Mouse (Mus musculus) liver, embryonic 14.5 days (tissue): ENCODE results near the gene Ccdc149. TPM values are rescaled to one million over a fixed set of nuclear protein-coding genes. Genes with fewer than 3 reads are reported as not detected.

ENCODE experiments used
- ATAC-seq: fragments of 200-750 bp; cut with Nextera tagmentation; 2 replicates; pipeline ENCODE4 v1.8.0; 2017; ENCODE audit warnings: moderate number of reproducible peaks, mild to moderate bottlenecking, moderate library complexity; ENCODE audit not compliant: insufficient read depth
- DNase-seq, 3 experiments: peaks; one replicate each; pipeline ENCODE4 v3.0.0-alpha.2; 2012 to 2013; ENCODE audit warnings: low read depth in 3 of 3, low spot score in 3 of 3
- H3K27ac ChIP-seq: fragments of 300-500 bp; sonication (generic); 2 replicates; pipeline ENCODE4 v1.5.1; 2014; ENCODE audit warnings: moderate library complexity, mild to moderate bottlenecking, control low read depth, inconsistent platforms
- H3K27me3 ChIP-seq: fragments of 300-500 bp; sonication (generic); 2 replicates; pipeline ENCODE4 v1.6.1; 2014; ENCODE audit warnings: mild to moderate bottlenecking, low read length, moderate library complexity; ENCODE audit not compliant: control insufficient read depth, insufficient read depth
- H3K36me3 ChIP-seq: fragments of 300-500 bp; sonication (generic); replicated peaks from 2 replicates; pipeline ENCODE4 v1.6.1; 2014; ENCODE audit warnings: low read depth; ENCODE audit not compliant: control insufficient read depth, insufficient read depth
- H3K4me1 ChIP-seq, 2 experiments: fragments of 200-500 bp in 1 of 2; fragments of 300-500 bp in 1 of 2; sonication (generic) in 1 of 2; replicated peaks; 2 replicates each; pipeline ENCODE4 v1.6.1; 2012 to 2014; ENCODE audit warnings: antibody characterized with exemption in 1 of 2, inconsistent platforms in 1 of 2, low read length in 1 of 2; ENCODE audit not compliant: control insufficient read depth in 2 of 2, insufficient read depth in 2 of 2
- H3K4me2 ChIP-seq: fragments of 300-500 bp; sonication (generic); 2 replicates; pipeline ENCODE4 v1.6.1; 2014; ENCODE audit warnings: low read depth, mild to moderate bottlenecking, control low read depth, moderate library complexity
- H3K4me3 ChIP-seq, 2 experiments: fragments of 200-500 bp in 1 of 2; fragments of 300-500 bp in 1 of 2; sonication (generic) in 1 of 2; 2 replicates each; pipeline ENCODE4 v1.5.1; 2012 to 2014; ENCODE audit warnings: low read depth in 2 of 2, low read length in 2 of 2, mild to moderate bottlenecking in 2 of 2, control low read depth in 1 of 2, inconsistent platforms in 1 of 2, moderate library complexity in 1 of 2; ENCODE audit not compliant: insufficient read depth in 1 of 2
- H3K9ac ChIP-seq: fragments of 300-500 bp; sonication (generic); replicated peaks from 2 replicates; pipeline ENCODE4 v1.6.1; 2014; ENCODE audit warnings: mild to moderate bottlenecking, control low read depth, moderate library complexity
- H3K9me3 ChIP-seq: fragments of 300-500 bp; sonication (generic); 2 replicates; pipeline ENCODE4 v1.6.1; 2016; ENCODE audit warnings: low read length, mixed read lengths; ENCODE audit not compliant: control insufficient read depth
- CTCF ChIP-seq: IDR thresholded peaks from 2 replicates; pipeline ENCODE4 v1.5.1; 2016; ENCODE audit warnings: antibody characterized with exemption, low read depth, control low read depth
- EP300 ChIP-seq: IDR thresholded peaks from 2 replicates; pipeline ENCODE4 v1.6.1; 2016; ENCODE audit warnings: antibody characterized with exemption, low read depth
- WGBS: fragments of 180-500 bp; shearing (Covaris S2); extraction: QIAGEN DNeasy Blood & Tissue Kit; methylation state at CpG from one replicate; pipeline ENCODE4 v1.1.7; 2014; ENCODE audit not compliant: insufficient replicate concordance; 5-methylcytosine and 5-hydroxymethylcytosine counted together
- polyA plus RNA-seq, 2 experiments: library from polyadenylated mRNA; depleted of rRNA in 1 of 2; stranded (reverse) in 1 of 2; unstranded in 1 of 2; fragments of >200 nt; fragmentation: Nextera tagmentation in 1 of 2; extraction: Ambion mirVana in 1 of 2; gene quantifications; 2 replicates each; pipeline versions ENCODE4 v1.2.1 to v1.2.3; 2012 to 2014

Gene Ccdc149
- polyA plus RNA-seq, 2 experiments, result 0.33 to 0.76 TPM

GRCm38 (mm10) chr5:52357175-52357754 is 114.1 kb downstream of the Ccdc149 start:
- DNase-seq, result no peak
- H3K4me1 ChIP-seq, result peaks cover 0 to 10% of the 10 kb centered on the region in 2 experiments; a peak in 3 of 4 replicates
- no peak for TF ChIP-seq CTCF
- no peak for TF ChIP-seq EP300
- H3K9ac ChIP-seq, result no peak overlapping the region
- no peak overlapping the region for H3K4me3 ChIP-seq
- no peaks in the 10 kb centered on the region for H3K9me3 ChIP-seq
- no peaks in the 10 kb centered on the region for H3K36me3 ChIP-seq
- no peaks in the 10 kb centered on the region for H3K27me3 ChIP-seq
- H3K27ac ChIP-seq, result no peak overlapping the region
- no peak overlapping the region for H3K4me2 ChIP-seq
- WGBS, result 58% methylated on average over 9 of the region's 9 CpGs
- no peak for ATAC-seq

GRCm38 (mm10) chr5:52355612-52356011 is 115.7 kb downstream of the Ccdc149 start:
- DNase-seq, result no peak
- no peaks in the 10 kb centered on the region for H3K9me3 ChIP-seq
- H3K9ac ChIP-seq, result no peak overlapping the region
- H3K4me1 ChIP-seq, result peaks cover 0 to 8% of the 10 kb centered on the region in 2 experiments; a peak in 3 of 4 replicates
- H3K27me3 ChIP-seq, result no peaks in the 10 kb centered on the region
- 33% methylated on average over 7 of the region's 7 CpGs for WGBS
- H3K27ac ChIP-seq, result no peak overlapping the region
- no peak for ATAC-seq
- no peak overlapping the region for H3K4me2 ChIP-seq
- H3K4me3 ChIP-seq, result no peak overlapping the region
- no peaks in the 10 kb centered on the region for H3K36me3 ChIP-seq
- TF ChIP-seq CTCF, result no peak
- no peak for TF ChIP-seq EP300

GRCm38 (mm10) chr5:52354441-52354840 is 116.9 kb downstream of the Ccdc149 start:
- Histone ChIP-seq H3K9me3 (no peaks in the 10 kb centered on the region), H3K4me3 (no peak overlapping the region), H3K4me2 (no peak overlapping the region), H3K4me1 (peaks cover 0 to 6% of the 10 kb centered on the region in 2 experiments; a peak in 3 of 4 replicates), H3K36me3 (no peaks in the 10 kb centered on the region), H3K9ac (no peak overlapping the region), H3K27me3 (no peaks in the 10 kb centered on the region), H3K27ac (no peak overlapping the region)
- TF ChIP-seq CTCF (no peak), EP300 (no peak)
- 60% methylated on average over 4 of the region's 4 CpGs for WGBS
- no peak for DNase-seq
- no peak for ATAC-seq

GRCm38 (mm10) chr5:52352730-52353129 is 118.6 kb downstream of the Ccdc149 start:
- TF ChIP-seq EP300, result no peak
- H3K9me3 ChIP-seq, result no peaks in the 10 kb centered on the region

GRCm38 (mm10) chr5:52351561-52351960 is 119.8 kb downstream of the Ccdc149 start:
- H3K36me3 ChIP-seq, result no peaks in the 10 kb centered on the region
- no peak overlapping the region for H3K4me2 ChIP-seq
- H3K27ac ChIP-seq, result no peak overlapping the region
- TF ChIP-seq CTCF (no peak), EP300 (no peak)
- H3K9ac ChIP-seq, result no peak overlapping the region
- DNase-seq (no peak), ATAC-seq (no peak)
- H3K4me3 ChIP-seq, result no peak overlapping the region
- no peaks in the 10 kb centered on the region for H3K27me3 ChIP-seq
- no peaks in the 10 kb centered on the region; a peak in 2 of 4 replicates for H3K4me1 ChIP-seq
- 71% methylated on average over 2 of the region's 2 CpGs for WGBS
- H3K9me3 ChIP-seq, result no peaks in the 10 kb centered on the region

More at GRCm38 (mm10) chr5:52352730-52353129, 118.6 kb downstream of the Ccdc149 start:
- no peak overlapping the region for H3K9ac ChIP-seq
- H3K36me3 ChIP-seq, result no peaks in the 10 kb centered on the region
- no peak for DNase-seq
- no peak for ATAC-seq
- WGBS, result 54% methylated on average over 5 of the region's 5 CpGs
- H3K4me1 ChIP-seq, result peaks cover 0 to 6% of the 10 kb centered on the region in 2 experiments; a peak in 3 of 4 replicates
- no peak overlapping the region for H3K4me2 ChIP-seq
- no peak overlapping the region for H3K4me3 ChIP-seq
- no peaks in the 10 kb centered on the region for H3K27me3 ChIP-seq
- no peak overlapping the region for H3K27ac ChIP-seq
